ENCODE assay signal across 21 mouse cellular contexts in genomic region chr3:65373594-65374182, GRCm38 (mm10). TPM values are rescaled to one million over a fixed set of nuclear protein-coding genes. Genes with fewer than 3 reads are reported as not detected.
DNase-seq lines count a peak whose midpoint lies in the region; ATAC-seq and TF ChIP-seq lines count a peak whose summit lies in the region.
"Had no signal": no experiment of that assay in that cellular context is flagged by ENCODE, and none has a peak within 500 bp of the region (broad histone marks: within the 10 kb centered on the region; RNA-seq: fewer than 3 reads in every experiment).

No protein-coding gene starts in this region.

- intact Hi-C loops in heart, postnatal 25 days (cut with DNase I): no loop called here
- intact Hi-C loops in left cerebral cortex, adult 2 months (cut with DNase I): no loop called here

- WGBS in heart, embryonic 11.5 days (ENCODE audit: insufficient replicate concordance): 61% methylated on average over 5 of the region's 5 CpGs
- WGBS in lung, embryonic 14.5 days: 67% methylated on average over 5 of the region's 5 CpGs
- 64% methylated on average over 5 of the region's 5 CpGs for WGBS in midbrain, embryonic 13.5 days
- WGBS in midbrain, embryonic 14.5 days: 50% methylated on average over 5 of the region's 5 CpGs

- no peak for DNase-seq in heart, postnatal 25 days (ENCODE audit: low spot score)
- DNase-seq in lung, embryonic 14.5 days: no peak
- DNase-seq in lung, postnatal 25 days (ENCODE audit: low spot score): no peak
- no peak for DNase-seq in midbrain, embryonic 14.5 days
- no peak for DNase-seq in left cerebral cortex, adult 2 months (ENCODE audit: extremely low spot score in 1 of 2, low spot score in 2 of 2)
- DNase-seq: adrenal gland, adult 8-10 months; cerebellum, adult 8-10 months; gastrocnemius, postnatal 25 days; lung, adult 2 months; right cerebral cortex, postnatal 14 days; spleen, adult 18-20 months; thymus, adult 18-20 months; thymus, postnatal 4 days had no signal

- no peak for ATAC-seq in heart, embryonic 11.5 days (replicated peaks; ENCODE audit: insufficient number of reproducible peaks, low FRiP score, low TSS enrichment)
- 0 out of 2 replicates have a peak, but pooled peaks have one; percentile 40 for ATAC-seq in lung, embryonic 14.5 days (ENCODE audit: insufficient read depth)
- peak; percentile 62 for ATAC-seq in midbrain, embryonic 13.5 days
- ATAC-seq in midbrain, embryonic 14.5 days (ENCODE audit: low FRiP score, low TSS enrichment): no peak
- ATAC-seq: forebrain, embryonic 13.5 days; intestine, embryonic 16.5 days had no signal

- H3K36me3 ChIP-seq in heart, embryonic 11.5 days (ENCODE audit: control insufficient read depth, insufficient read depth, low read length): no peaks in the 10 kb centered on the region
- peaks cover 50% of the 10 kb centered on the region for H3K36me3 ChIP-seq in lung, embryonic 14.5 days (ENCODE audit: insufficient read depth)
- H3K36me3 ChIP-seq in midbrain, embryonic 13.5 days: peaks cover 40% of the 10 kb centered on the region
- peaks cover 23% of the 10 kb centered on the region for H3K36me3 ChIP-seq in midbrain, embryonic 14.5 days (ENCODE audit: control insufficient read depth, insufficient read depth, low read length)

- H3K27ac ChIP-seq in heart, embryonic 11.5 days (ENCODE audit: low read depth, low read length): 0 out of 2 replicates have a peak overlapping the region, but pooled peaks have one; percentile 37
- peak overlapping the region; percentile 76; the same call in 1 of the 2 replicates for H3K27ac ChIP-seq in lung, embryonic 14.5 days (ENCODE audit: low read depth)
- no peak overlapping the region for H3K27ac ChIP-seq in midbrain, embryonic 13.5 days
- no peak overlapping the region for H3K27ac ChIP-seq in midbrain, embryonic 14.5 days (replicated peaks; ENCODE audit: low read depth, low read length)
- no peak overlapping the region for H3K27ac ChIP-seq in left cerebral cortex, adult 2 months
- H3K27ac ChIP-seq: forebrain, embryonic 13.5 days; hindbrain, embryonic 13.5 days had no signal

- no peaks in the 10 kb centered on the region for H3K9me3 ChIP-seq in heart, embryonic 11.5 days (replicated peaks; ENCODE audit: control insufficient read depth, low read length)
- no peaks in the 10 kb centered on the region for H3K9me3 ChIP-seq in lung, embryonic 14.5 days (ENCODE audit: low read depth, low read length)
- H3K9me3 ChIP-seq in midbrain, embryonic 13.5 days: no peaks in the 10 kb centered on the region
- no peaks in the 10 kb centered on the region for H3K9me3 ChIP-seq in midbrain, embryonic 14.5 days (ENCODE audit: control insufficient read depth, low read length)
- H3K9me3 ChIP-seq: forebrain, embryonic 13.5 days; hindbrain, embryonic 13.5 days; megakaryocyte, embryonic 14.5 days had no signal

- no peak overlapping the region for H3K9ac ChIP-seq in heart, embryonic 11.5 days (ENCODE audit: low read depth, low read length)
- no peak overlapping the region for H3K9ac ChIP-seq in lung, embryonic 14.5 days
- H3K9ac ChIP-seq in midbrain, embryonic 13.5 days (replicated peaks): no peak overlapping the region
- no peak overlapping the region for H3K9ac ChIP-seq in midbrain, embryonic 14.5 days (replicated peaks; ENCODE audit: low read length)
- H3K9ac ChIP-seq: forebrain, embryonic 13.5 days; hindbrain, embryonic 13.5 days had no signal

- H3K4me2 ChIP-seq in heart, embryonic 11.5 days: no peak overlapping the region
- no peak overlapping the region for H3K4me2 ChIP-seq in lung, embryonic 14.5 days
- H3K4me2 ChIP-seq in midbrain, embryonic 13.5 days (replicated peaks): no peak overlapping the region
- no peak overlapping the region for H3K4me2 ChIP-seq in midbrain, embryonic 14.5 days (ENCODE audit: low read length)
- H3K4me2 ChIP-seq: forebrain, embryonic 13.5 days; hindbrain, embryonic 13.5 days; liver, embryonic 11.5 days had no signal

- H3K4me1 ChIP-seq in heart, embryonic 11.5 days (ENCODE audit: control insufficient read depth, insufficient read depth, low read length): peaks cover 7% of the 10 kb centered on the region; the same call in 1 of the 2 replicates
- H3K4me1 ChIP-seq in lung, embryonic 14.5 days (ENCODE audit: insufficient read depth): no peaks in the 10 kb centered on the region
- peaks cover 10% of the 10 kb centered on the region for H3K4me1 ChIP-seq in midbrain, embryonic 13.5 days (replicated peaks)
- H3K4me1 ChIP-seq in midbrain, embryonic 14.5 days (ENCODE audit: control insufficient read depth, insufficient read depth, low read length): 0 out of 2 replicates have a peak, but pooled peaks cover 2% of the 10 kb centered on the region
- H3K4me1 ChIP-seq: forebrain, embryonic 13.5 days; hindbrain, embryonic 13.5 days had no signal

- H3K27me3 ChIP-seq in heart, embryonic 11.5 days (ENCODE audit: control insufficient read depth, insufficient read depth, low read length): no peaks in the 10 kb centered on the region
- H3K27me3 ChIP-seq in lung, embryonic 14.5 days (ENCODE audit: insufficient read depth, low read length): no peaks in the 10 kb centered on the region
- no peaks in the 10 kb centered on the region for H3K27me3 ChIP-seq in midbrain, embryonic 13.5 days
- no peaks in the 10 kb centered on the region for H3K27me3 ChIP-seq in midbrain, embryonic 14.5 days (ENCODE audit: control insufficient read depth, insufficient read depth, low read length)
- H3K27me3 ChIP-seq: forebrain, embryonic 13.5 days; hindbrain, embryonic 13.5 days; megakaryocyte, embryonic 14.5 days had no signal

- no peak overlapping the region for H3K4me3 ChIP-seq in heart, embryonic 11.5 days (ENCODE audit: low read depth, low read length)
- H3K4me3 ChIP-seq in lung, embryonic 14.5 days (ENCODE audit: low read depth, low read length): no peak overlapping the region
- no peak overlapping the region for H3K4me3 ChIP-seq in midbrain, embryonic 13.5 days (replicated peaks)
- no peak overlapping the region for H3K4me3 ChIP-seq in midbrain, embryonic 14.5 days (replicated peaks; ENCODE audit: low read depth, low read length)
- no peak overlapping the region for H3K4me3 ChIP-seq in left cerebral cortex, adult 2 months
- H3K4me3 ChIP-seq: forebrain, embryonic 13.5 days; hindbrain, embryonic 13.5 days; megakaryocyte, embryonic 14.5 days; myocyte had no signal

- TF ChIP-seq CTCF in lung, embryonic 14.5 days (IDR thresholded peaks at IDR 0.05; ENCODE audit: low read depth): no peak
- no peak for TF ChIP-seq CTCF in left cerebral cortex, adult 2 months (IDR thresholded peaks at IDR 0.05)

RNA-seq across cellular contexts. Expression of gene Ssr3, which starts 18.7 kb away (rescaled TPM):
- polyA plus RNA-seq in heart, embryonic 11.5 days (2014; fragmentation: Nextera tagmentation; extraction: Ambion mirVana): 267 and 301 TPM in 2 replicates
- total RNA-seq in heart, postnatal 25 days (2021): 100 to 1,000 TPM; 117 to 128 TPM
- polyA plus RNA-seq in lung, embryonic 14.5 days (2014; fragmentation: Nextera tagmentation; extraction: Ambion mirVana): 312 and 339 TPM in 2 replicates
- polyA plus RNA-seq in midbrain, embryonic 13.5 days (2015; fragmentation: Nextera tagmentation; extraction: Ambion mirVana): 171 and 177 TPM in 2 replicates
- 169 and 212 TPM in 2 replicates for polyA plus RNA-seq in midbrain, embryonic 14.5 days (2014; fragmentation: Nextera tagmentation; extraction: Ambion mirVana)
- total RNA-seq in left cerebral cortex, adult 2 months (2021): 10 to 100 TPM; 82.2 to 89.7 TPM

Comparison
In these comparisons a context has a peak if more than half of its experiments do, and no peak if none do; other contexts are left out.
1. ATAC-seq: peak in lung, embryonic 14.5 days (single experiment) and midbrain, embryonic 13.5 days (single experiment); none in heart, embryonic 11.5 days (single experiment) and midbrain, embryonic 14.5 days (single experiment).
2. H3K27ac ChIP-seq: peak in heart, embryonic 11.5 days (single experiment) and lung, embryonic 14.5 days (single experiment); none in midbrain, embryonic 13.5 days (single experiment), midbrain, embryonic 14.5 days (single experiment) and left cerebral cortex, adult 2 months (single experiment).